Mouse (Mus musculus) T-cell, adult 66 days (primary cell): ENCODE data around the gene Nsf. TPM values are rescaled to one million over a fixed set of nuclear protein-coding genes. Genes with fewer than 3 reads are reported as not detected.

Experiments used
- total RNA-seq, 2 experiments: library from RNA; stranded (reverse); gene quantifications; 3 replicates in 1 of 2; 4 replicates in 1 of 2; pipeline ENCODE4 v1.2.4; 2023

Nsf gene
- total RNA-seq: 10 to 100 TPM; 89.7 to 91.7 TPM

GRCm38 (mm10) chr11:103953896-103954292 is at the start of gene Nsf:
Gene Nsf, minus strand, starts transcription at chr11:103954056.

DNA sequence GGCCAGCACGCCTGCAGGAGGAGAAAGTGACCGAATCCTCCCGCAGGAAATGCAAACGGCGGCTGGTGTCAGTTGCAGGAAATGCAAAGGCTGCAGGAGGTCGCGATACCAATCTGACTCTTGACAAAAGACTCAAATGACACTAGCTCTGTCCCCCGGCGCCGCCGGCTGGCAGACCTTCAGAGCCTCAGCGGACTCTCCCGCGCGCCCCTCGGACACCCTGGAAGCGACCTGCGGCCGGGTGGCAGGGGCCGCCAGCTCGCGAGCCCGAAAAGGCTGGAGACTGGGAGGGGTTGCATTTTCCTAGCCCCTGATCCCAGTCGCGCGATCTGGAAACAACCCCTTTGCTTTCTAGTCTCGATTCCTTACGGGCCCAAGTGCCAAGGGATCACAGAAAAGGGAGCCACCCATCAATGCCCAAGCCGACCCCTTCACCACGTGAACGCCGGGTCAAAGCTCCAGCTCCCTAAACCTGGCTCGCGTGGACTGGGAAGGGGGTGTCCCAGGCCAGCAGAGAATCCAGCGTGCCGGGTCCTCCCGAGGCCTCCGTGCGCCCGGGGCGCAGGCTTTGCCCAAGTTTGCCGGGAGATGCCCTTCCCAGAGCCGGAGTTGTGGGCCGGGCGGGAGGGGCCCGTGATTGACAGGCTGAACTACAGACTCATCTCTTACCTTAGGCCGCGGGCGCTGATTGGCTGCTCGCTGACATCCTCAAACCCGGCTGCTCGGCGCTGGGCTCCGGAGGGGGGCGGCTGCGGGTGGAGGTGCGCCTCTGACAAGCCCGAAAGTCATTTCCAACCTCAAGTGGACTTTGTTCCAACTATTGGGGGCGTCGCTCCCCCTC is 180.2 kb downstream of the Nsf start, which contains the start of gene Wnt3:
Wnt3 (plus strand) TSS at position 764 of the 841 bp plus-strand sequence.

Other genes with a start within 250 kb of the Nsf start
- gene Wnt9b, start 204.2 kb downstream of the Nsf start, total RNA-seq: not detected
- gene Wnt3, start 179.9 kb downstream of the Nsf start, total RNA-seq: under 1 TPM in 1 of 2 experiments, not detected in 1; 0.17 TPM
- gene Arf2, start 12.7 kb upstream of the Nsf start, total RNA-seq: 10 to 100 TPM; 17.4 to 18.2 TPM
- not detected for gene Crhr1, start 178.8 kb upstream of the Nsf start, total RNA-seq
- not detected for gene Sppl2c, start 232.3 kb upstream of the Nsf start, total RNA-seq